Mouse (Mus musculus) liver (tissue): ENCODE data around the gene Srd5a2.

Source experiments
- DNase-seq: peaks from one replicate; pipeline ENCODE4 v3.0.0-alpha.2; 2020; ENCODE audit warnings: mixed read lengths

Srd5a2 gene

DNA sequence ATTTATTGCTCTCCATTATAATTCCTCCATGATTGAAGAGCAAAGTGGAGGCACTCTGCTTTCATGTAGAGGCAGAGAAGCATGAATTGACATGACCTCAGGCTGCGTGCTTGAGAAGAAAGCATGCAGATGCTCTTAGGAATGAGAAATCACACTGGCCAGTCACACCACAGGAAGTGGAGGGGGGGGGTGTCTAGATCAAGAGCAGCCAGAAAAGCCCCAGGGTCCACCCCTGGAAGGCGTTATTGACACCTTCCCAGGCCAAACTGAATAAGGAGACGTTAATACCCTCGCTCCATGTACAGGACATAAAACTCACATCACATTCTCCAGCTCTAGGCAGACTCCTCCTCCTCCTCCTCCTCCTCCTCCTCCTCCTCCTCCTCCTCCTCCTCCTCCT, 63.2 kb downstream of the Srd5a2 start:
- no peak for DNase-seq

DNA sequence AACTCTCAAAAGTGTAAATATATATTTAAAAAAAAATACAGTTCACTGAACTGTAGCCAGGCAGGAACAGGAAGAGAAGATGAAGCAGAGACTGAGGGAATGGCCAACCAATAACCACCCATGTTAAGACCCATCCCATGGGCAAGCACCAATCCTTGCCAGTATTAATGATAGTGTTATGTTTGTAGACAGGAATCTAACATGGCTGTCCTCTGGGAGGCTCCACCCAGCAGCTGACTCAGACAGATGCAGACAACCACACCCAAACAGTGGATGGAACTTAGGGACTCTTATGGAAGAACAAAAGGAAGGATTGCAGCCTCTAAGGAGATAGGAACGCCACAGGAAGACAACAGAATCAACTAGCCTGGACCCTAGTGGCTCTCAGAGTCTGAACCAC, 64.8 kb downstream of the Srd5a2 start:
- no peak for DNase-seq

DNA sequence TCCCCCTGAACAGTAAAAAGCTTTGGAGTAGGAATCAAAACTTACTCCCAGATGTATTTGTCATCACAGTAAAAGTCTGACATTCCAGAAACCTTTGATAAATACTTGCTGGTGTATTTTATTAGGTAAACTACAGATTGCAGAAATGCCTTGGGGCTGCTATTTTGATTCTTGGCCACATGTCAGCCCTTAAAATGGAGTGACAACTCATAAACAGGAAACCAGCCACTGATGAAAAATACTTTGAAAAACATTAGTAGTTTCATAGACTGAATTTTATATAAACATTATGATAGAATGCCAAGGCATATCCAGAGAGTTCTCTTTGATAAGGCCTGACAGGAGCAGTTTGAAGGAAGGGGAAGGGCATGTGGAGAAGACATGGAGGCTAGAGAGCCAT, 71.7 kb downstream of the Srd5a2 start:
- DNase-seq = no peak

DNA sequence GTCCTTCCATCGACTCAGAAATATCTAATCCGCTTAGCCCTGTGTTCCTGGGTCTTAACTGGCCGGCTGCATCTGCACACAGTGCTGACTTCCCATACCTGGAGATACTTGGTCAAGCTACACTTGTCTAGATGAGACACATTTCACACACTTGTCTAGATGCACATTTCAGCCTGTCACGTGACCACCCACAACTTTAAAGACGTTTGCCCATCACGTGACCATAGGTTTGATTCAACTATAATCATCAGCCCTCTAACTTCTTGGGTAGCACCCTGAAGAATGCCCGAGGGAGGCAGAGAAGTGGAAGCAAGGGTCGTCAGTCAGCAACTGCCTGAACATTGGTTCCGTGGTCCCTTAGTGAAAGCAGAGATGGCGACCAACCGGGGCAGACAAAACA, 75.1 kb downstream of the Srd5a2 start:
- no peak for DNase-seq

DNA sequence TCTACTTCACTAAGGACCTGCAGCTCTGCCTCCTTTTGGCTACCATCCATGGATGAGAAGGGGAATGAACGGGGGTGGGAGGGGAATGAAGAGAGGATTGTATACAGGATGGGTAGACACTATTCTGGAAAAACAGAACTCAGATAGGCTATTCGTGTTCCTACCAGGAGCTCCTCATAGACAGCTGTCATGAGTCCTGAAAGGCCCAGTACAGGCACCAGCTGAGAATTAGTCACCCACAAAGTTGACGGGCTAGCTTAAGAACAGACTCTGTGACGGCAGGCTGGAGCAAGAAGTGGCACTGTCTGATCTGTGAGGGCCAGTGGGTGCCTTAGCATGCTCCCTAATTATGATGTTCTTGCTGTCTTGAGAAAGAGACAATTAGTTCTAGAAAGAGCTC, 76.4 kb downstream of the Srd5a2 start:
- DNase-seq = no peak

DNA sequence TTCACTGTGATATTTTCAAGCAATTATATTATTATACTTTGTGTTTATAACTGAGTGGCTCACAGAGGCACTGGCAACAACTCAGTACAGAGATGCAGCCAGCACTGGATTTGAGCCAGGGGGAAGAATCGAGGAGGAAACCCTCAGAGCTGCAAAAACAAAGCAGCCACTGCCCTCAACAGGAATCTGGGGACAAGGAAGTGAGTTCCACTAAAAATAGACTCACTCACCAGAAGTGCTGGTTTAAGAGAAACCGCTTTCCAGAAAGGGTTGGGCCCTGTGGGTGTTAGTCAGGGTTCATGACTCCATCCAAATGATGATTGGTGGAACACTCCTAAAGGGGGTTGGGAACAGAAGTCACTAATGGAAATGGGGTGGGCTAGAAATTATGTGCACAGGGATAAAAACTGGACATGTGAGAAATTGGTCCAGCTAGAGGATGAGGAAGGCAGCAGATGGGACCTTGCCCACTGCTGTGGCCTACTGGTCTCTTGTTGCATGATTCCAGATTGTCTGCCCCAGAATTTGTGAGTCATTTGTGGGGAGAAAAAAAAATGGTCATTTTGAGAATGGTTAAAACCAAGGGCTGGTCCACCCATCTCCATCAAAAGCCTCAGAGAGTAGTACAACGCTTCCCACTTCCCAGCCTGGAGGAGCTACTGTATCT, 77.2 kb downstream of the Srd5a2 start:
- peak; percentile 11 for DNase-seq
